Mouse (Mus musculus): ENCODE measurements at regions not wholly inside any gene's neighbourhood (a gene's known extent, or its start where the extent isn't known, plus 50 kb on each side); places are given as distances from the start of the nearest gene placed in this dataset.

- DNase-seq = no peak
Measured at GRCm38 (mm10) chr6:99979614-99980013, 253.4 kb upstream of the Prok2 start.

- no peak for DNase-seq
Measured at GRCm38 (mm10) chr6:99978164-99978746, 252.1 kb upstream of the Prok2 start.

GRCm38 (mm10) chr6:99976144-99976543, 250.0 kb upstream of the Prok2 start:
- no peak for DNase-seq

- DNase-seq = no peak
Measured at GRCm38 (mm10) chr6:99975486-99975885, 249.3 kb upstream of the Prok2 start.

GRCm38 (mm10) chr6:99974464-99974863, 248.3 kb upstream of the Prok2 start:
- no peak for DNase-seq

GRCm38 (mm10) chr6:99971376-99971775, 245.2 kb upstream of the Prok2 start:
- peak; percentile 49 for DNase-seq

GRCm38 (mm10) chr6:99968889-99969288, 242.7 kb upstream of the Prok2 start:
- DNase-seq = peak; percentile 84

- DNase-seq = peak; percentile 56
Measured at GRCm38 (mm10) chr6:99967465-99967864, 241.3 kb upstream of the Prok2 start.

GRCm38 (mm10) chr6:99964540-99964939, 238.3 kb upstream of the Prok2 start:
- DNase-seq = no peak

GRCm38 (mm10) chr6:99964007-99964406, 237.8 kb upstream of the Prok2 start:
- no peak for DNase-seq

GRCm38 (mm10) chr6:99959371-99959770, 233.2 kb upstream of the Prok2 start:
- DNase-seq = no peak

- DNase-seq = peak; percentile 42
Measured at GRCm38 (mm10) chr6:99954832-99955830, 228.9 kb upstream of the Prok2 start.

GRCm38 (mm10) chr6:99953980-99954776, 228.0 kb upstream of the Prok2 start:
- no peak for DNase-seq

- DNase-seq = no peak
Measured at GRCm38 (mm10) chr6:99950811-99951210, 224.6 kb upstream of the Prok2 start.

GRCm38 (mm10) chr6:99946917-99947316, 220.7 kb upstream of the Prok2 start:
- no peak for DNase-seq

- DNase-seq = no peak
Measured at GRCm38 (mm10) chr6:99946481-99946880, 220.3 kb upstream of the Prok2 start.

GRCm38 (mm10) chr6:99945691-99946090, 219.5 kb upstream of the Prok2 start:
- no peak for DNase-seq

GRCm38 (mm10) chr6:99942958-99943357, 216.8 kb upstream of the Prok2 start:
- no peak for DNase-seq

GRCm38 (mm10) chr6:99940118-99940517, 213.9 kb upstream of the Prok2 start:
- DNase-seq = no peak

- DNase-seq = no peak
Measured at GRCm38 (mm10) chr6:99939382-99939781, 213.2 kb upstream of the Prok2 start.

GRCm38 (mm10) chr6:99938949-99939348, 212.8 kb upstream of the Prok2 start:
- no peak for DNase-seq

GRCm38 (mm10) chr6:99936716-99937115, 210.5 kb upstream of the Prok2 start:
- DNase-seq = no peak

GRCm38 (mm10) chr6:99935373-99935772, 209.2 kb upstream of the Prok2 start:
- no peak for DNase-seq

All from heart, postnatal 4 days (tissue).